Mouse (Mus musculus): Measurements from ENCODE around the gene Usp15. TPM values are rescaled to one million over a fixed set of nuclear protein-coding genes. Genes with fewer than 3 reads are reported as not detected.
A peak's percentile ranks its signal among the peaks of the same experiment; 100 is the strongest.

Gene Usp15
- polyA plus RNA-seq, 1 experiment, result 2.0 TPM

DNA sequence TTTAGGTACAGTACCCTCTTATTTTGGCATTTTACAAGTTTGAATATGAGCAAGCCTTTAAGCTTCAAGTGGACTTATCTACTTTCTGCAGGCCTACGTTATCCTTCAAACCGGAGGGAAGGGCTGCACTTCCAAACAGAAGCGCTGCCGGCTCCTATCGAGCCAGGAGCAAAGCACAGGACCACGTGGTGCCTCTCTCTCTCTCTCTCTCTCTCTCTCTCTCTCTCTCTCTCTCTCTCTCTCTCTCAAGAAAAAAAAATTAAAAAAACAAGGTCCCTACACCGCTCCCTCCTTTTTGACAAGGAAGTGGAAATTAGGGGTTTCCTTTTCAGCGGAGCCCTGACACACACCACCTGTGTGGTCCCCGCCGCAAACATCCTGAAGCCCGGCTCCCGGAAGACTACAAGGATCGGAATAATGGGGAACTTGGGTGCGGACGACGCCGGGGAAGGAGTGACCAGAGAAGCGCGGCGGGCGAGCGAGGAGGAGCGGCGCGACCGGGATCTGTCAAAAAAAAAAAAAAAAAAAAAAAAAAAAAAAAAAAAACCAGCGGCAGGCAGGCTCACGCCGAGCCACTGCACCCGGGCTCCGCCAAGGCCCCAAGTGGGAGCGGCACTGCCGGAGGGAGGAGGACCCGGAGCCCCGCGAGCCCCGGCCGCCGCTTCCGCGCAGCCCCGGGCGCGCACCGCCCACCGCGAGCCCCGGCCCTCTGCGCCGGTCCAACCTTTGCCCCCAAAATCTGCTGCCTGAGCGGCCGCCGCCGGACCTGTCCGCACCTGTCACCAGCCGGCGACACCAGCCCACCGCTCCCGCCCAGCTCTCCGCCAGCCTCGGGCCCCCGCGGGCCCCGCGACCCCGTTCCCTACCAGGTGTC lies 597 bp downstream of the Usp15 start:
- Histone ChIP-seq H3K36me3 (ENCODE audit: control insufficient read depth, insufficient read depth, low read length) (no peaks in the 10 kb centered on the region), H3K4me1 (ENCODE audit: control insufficient read depth, insufficient read depth, insufficient read length, low read length) (peaks cover 5% of the 10 kb centered on the region; the same call in 1 of the 2 replicates), H3K27me3 (ENCODE audit: control insufficient read depth, insufficient read depth, low read length) (no peaks in the 10 kb centered on the region), H3K4me3 (ENCODE audit: low read depth, low read length) (peak overlapping the region; percentile 91), H3K27ac (ENCODE audit: insufficient read depth, low read depth, low read length) (peak overlapping the region; percentile 97)
- TF ChIP-seq POLR2A (IDR thresholded peaks at IDR 0.05; ENCODE audit: low read depth, low read length), result no peak
- TF ChIP-seq CTCF (IDR thresholded peaks at IDR 0.05; ENCODE audit: extremely low read depth, insufficient read length, insufficient replicate concordance, low read depth, low read length), result no peak
- WGBS, result 1% methylated on average over 65 of the region's 66 CpGs

DNA sequence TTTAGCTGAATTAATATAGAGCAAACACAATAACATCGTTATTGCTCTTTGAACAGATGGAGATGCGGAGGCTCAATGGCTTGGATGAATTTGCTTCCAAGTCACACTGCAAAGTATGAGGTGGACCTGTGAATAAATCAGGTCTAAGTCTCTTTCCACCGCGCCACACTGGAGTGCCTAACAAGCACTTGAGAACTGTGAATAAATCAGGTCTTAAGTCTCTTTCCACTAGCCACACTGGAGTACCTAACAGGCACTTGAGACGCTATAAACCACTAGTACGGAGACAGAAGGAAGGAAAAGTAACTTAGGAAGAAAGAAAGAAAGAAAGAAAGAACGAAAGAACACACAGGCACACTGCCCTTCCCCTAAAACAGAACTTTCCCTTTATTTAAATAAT lies 1.3 kb downstream of the Usp15 start:
- no peak for TF ChIP-seq CTCF (IDR thresholded peaks at IDR 0.05; ENCODE audit: extremely low read depth, insufficient read length, insufficient replicate concordance, low read depth, low read length)
- no peak for TF ChIP-seq POLR2A (IDR thresholded peaks at IDR 0.05; ENCODE audit: low read depth, low read length)
- Histone ChIP-seq H3K36me3 (ENCODE audit: control insufficient read depth, insufficient read depth, low read length) (no peaks in the 10 kb centered on the region), H3K4me3 (ENCODE audit: low read depth, low read length) (no peak overlapping the region), H3K4me1 (ENCODE audit: control insufficient read depth, insufficient read depth, insufficient read length, low read length) (peaks cover 7% of the 10 kb centered on the region), H3K27me3 (ENCODE audit: control insufficient read depth, insufficient read depth, low read length) (no peaks in the 10 kb centered on the region), H3K27ac (ENCODE audit: insufficient read depth, low read depth, low read length) (no peak overlapping the region)
- 7% methylated on average over 7 of the region's 7 CpGs for WGBS

DNA sequence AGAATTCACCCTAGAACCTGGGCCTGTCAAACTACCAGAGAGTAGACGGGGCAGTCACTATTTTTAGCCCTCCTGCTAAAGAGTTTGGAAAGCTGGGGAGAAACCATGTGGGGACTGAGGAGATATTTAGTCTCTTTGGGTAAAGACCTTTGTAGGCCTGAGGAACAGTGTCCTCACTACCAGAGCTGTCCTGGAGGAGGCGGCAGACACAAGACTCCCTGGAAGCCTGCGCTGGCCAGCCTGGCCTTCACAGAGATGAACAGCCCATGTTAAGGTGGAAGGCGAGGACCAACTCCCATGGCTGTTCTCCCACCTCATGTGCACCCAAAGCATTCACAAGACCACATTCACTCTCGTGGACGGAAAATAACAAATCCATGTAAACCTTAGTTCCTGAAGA lies 5.8 kb downstream of the Usp15 start:
- TF ChIP-seq POLR2A (IDR thresholded peaks at IDR 0.05; ENCODE audit: low read depth, low read length) (no peak), CTCF (IDR thresholded peaks at IDR 0.05; ENCODE audit: extremely low read depth, insufficient read length, insufficient replicate concordance, low read depth, low read length) (no peak)
- Histone ChIP-seq H3K36me3 (ENCODE audit: control insufficient read depth, insufficient read depth, low read length) (no peaks in the 10 kb centered on the region), H3K27ac (ENCODE audit: insufficient read depth, low read depth, low read length) (no peak overlapping the region), H3K27me3 (ENCODE audit: control insufficient read depth, insufficient read depth, low read length) (no peaks in the 10 kb centered on the region), H3K4me1 (ENCODE audit: control insufficient read depth, insufficient read depth, insufficient read length, low read length) (peaks cover 13% of the 10 kb centered on the region), H3K4me3 (ENCODE audit: low read depth, low read length) (no peak overlapping the region)
- 90% methylated on average over 6 of the region's 6 CpGs for WGBS

DNA sequence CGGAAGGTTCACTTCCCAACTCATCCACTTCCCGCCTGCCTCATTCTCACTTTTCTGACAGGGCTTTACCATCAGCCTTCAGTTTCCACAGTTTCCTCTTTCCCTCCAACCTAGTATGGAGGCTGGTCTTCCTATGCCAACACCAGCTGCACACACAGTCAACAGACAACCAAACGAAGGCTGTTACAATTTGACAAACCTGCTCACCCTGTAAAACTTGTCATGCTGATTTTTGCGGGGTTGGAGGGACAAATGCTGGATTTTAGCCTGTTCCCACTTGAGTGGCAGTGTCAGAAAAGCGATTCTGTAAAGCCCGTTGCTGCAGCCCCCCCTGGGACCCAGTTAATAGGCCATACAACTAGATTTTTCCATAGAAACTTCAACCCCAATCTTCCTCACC lies 9.5 kb downstream of the Usp15 start:
- Histone ChIP-seq H3K27me3 (ENCODE audit: control insufficient read depth, insufficient read depth, low read length) (no peaks in the 10 kb centered on the region), H3K27ac (ENCODE audit: insufficient read depth, low read depth, low read length) (no peak overlapping the region), H3K4me3 (ENCODE audit: low read depth, low read length) (no peak overlapping the region), H3K36me3 (ENCODE audit: control insufficient read depth, insufficient read depth, low read length) (no peaks in the 10 kb centered on the region), H3K4me1 (ENCODE audit: control insufficient read depth, insufficient read depth, insufficient read length, low read length) (peaks cover 13% of the 10 kb centered on the region)
- no peak for TF ChIP-seq POLR2A (IDR thresholded peaks at IDR 0.05; ENCODE audit: low read depth, low read length)
- no peak for TF ChIP-seq CTCF (IDR thresholded peaks at IDR 0.05; ENCODE audit: extremely low read depth, insufficient read length, insufficient replicate concordance, low read depth, low read length)
- 65% methylated on average over 6 of the region's 6 CpGs for WGBS

DNA sequence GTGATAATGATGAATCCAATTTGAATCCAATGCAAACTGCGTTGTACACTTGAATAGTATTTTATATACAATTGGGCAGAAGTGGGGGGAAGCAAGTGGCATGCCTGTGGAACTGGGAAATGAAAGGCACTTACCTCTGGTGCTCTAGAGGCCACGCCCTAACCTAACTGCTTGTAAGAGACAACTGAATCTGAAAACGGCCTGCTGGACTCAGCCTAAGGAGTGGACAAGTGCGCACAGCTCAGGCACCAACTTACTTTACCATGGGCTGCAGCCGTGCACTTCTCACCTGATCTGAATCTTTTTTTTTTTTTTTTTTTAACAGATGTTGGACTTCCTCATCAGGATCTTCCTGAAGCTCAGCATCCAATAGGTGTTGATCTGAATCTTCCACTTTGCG lies 10.9 kb downstream of the Usp15 start:
- TF ChIP-seq CTCF (IDR thresholded peaks at IDR 0.05; ENCODE audit: extremely low read depth, insufficient read length, insufficient replicate concordance, low read depth, low read length) (no peak), POLR2A (IDR thresholded peaks at IDR 0.05; ENCODE audit: low read depth, low read length) (no peak)
- WGBS, result 59% methylated on average over 6 of the region's 6 CpGs
- Histone ChIP-seq H3K27ac (ENCODE audit: insufficient read depth, low read depth, low read length) (no peak overlapping the region), H3K4me1 (ENCODE audit: control insufficient read depth, insufficient read depth, insufficient read length, low read length) (peaks cover 9% of the 10 kb centered on the region), H3K4me3 (ENCODE audit: low read depth, low read length) (no peak overlapping the region), H3K36me3 (ENCODE audit: control insufficient read depth, insufficient read depth, low read length) (peaks cover 4% of the 10 kb centered on the region; the same call in 1 of the 2 replicates), H3K27me3 (ENCODE audit: control insufficient read depth, insufficient read depth, low read length) (no peaks in the 10 kb centered on the region)

DNA sequence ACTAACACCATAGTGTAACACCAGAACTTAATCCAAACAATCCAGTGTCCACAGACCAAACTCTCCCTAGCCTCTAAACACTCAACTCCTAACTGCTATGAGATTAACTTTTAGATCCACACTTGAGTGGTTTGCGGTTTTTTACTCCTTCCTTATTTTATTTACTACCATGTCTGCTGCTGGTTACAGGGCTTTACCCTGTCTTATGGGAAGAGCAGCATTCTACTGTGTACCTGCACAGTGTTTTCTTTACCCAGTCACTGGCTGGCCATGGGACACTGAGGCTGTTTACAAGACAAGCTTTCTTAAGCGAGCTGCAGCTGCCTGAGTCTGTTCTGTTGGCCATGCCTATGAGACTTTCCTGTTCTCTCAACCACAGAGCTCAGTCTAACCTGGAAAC lies 13.1 kb downstream of the Usp15 start:
- WGBS, result 55% methylated on average over 2 of the region's 2 CpGs
- TF ChIP-seq POLR2A (IDR thresholded peaks at IDR 0.05; ENCODE audit: low read depth, low read length), result no peak
- no peak for TF ChIP-seq CTCF (IDR thresholded peaks at IDR 0.05; ENCODE audit: extremely low read depth, insufficient read length, insufficient replicate concordance, low read depth, low read length)
- peaks cover 18% of the 10 kb centered on the region for H3K36me3 ChIP-seq (ENCODE audit: control insufficient read depth, insufficient read depth, low read length)

DNA sequence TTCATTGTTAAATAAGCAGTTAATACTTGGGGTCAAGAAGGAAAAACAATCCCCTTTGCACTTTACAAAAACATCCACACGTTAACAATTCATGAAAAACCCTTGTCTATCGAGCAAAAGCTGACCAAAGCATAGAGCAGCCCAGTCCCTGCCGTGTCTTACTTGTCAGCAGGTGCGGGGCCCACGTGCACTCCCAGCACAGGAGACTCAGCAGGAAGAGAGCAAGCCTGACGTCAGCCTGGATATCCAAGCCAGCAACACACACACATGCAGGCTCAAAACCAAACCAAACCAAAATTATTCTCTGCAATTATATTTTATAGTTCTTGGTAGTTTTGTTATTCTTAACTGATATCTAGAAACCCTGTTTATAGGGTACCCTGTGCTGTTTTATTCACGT lies 13.6 kb downstream of the Usp15 start:
- H3K4me1 ChIP-seq (ENCODE audit: control insufficient read depth, insufficient read depth, insufficient read length, low read length), result peaks cover 9% of the 10 kb centered on the region
- peaks cover 22% of the 10 kb centered on the region for H3K36me3 ChIP-seq (ENCODE audit: control insufficient read depth, insufficient read depth, low read length)
- no peak overlapping the region for H3K27ac ChIP-seq (ENCODE audit: insufficient read depth, low read depth, low read length)
- TF ChIP-seq POLR2A (IDR thresholded peaks at IDR 0.05; ENCODE audit: low read depth, low read length), result no peak
- TF ChIP-seq CTCF (IDR thresholded peaks at IDR 0.05; ENCODE audit: extremely low read depth, insufficient read length, insufficient replicate concordance, low read depth, low read length), result no peak
- no peak overlapping the region for H3K4me3 ChIP-seq (ENCODE audit: low read depth, low read length)
- 25% methylated on average over 7 of the region's 7 CpGs for WGBS
- H3K27me3 ChIP-seq (ENCODE audit: control insufficient read depth, insufficient read depth, low read length), result no peaks in the 10 kb centered on the region

More for the DNA sequence above, 13.1 kb downstream of the Usp15 start:
- no peaks in the 10 kb centered on the region for H3K27me3 ChIP-seq (ENCODE audit: control insufficient read depth, insufficient read depth, low read length)
- peaks cover 9% of the 10 kb centered on the region for H3K4me1 ChIP-seq (ENCODE audit: control insufficient read depth, insufficient read depth, insufficient read length, low read length)
- H3K4me3 ChIP-seq (ENCODE audit: low read depth, low read length), result no peak overlapping the region
- H3K27ac ChIP-seq (ENCODE audit: insufficient read depth, low read depth, low read length), result no peak overlapping the region

All from small intestine, adult 2 months (tissue).